Mouse (Mus musculus) C2C12 (cell line): ENCODE data around the gene Gstm2. TPM values are rescaled to one million over a fixed set of nuclear protein-coding genes. Genes with fewer than 3 reads are reported as not detected.
"Not testable (repeated sequence)": the region's sequence is repeated elsewhere in the genome, so short reads cannot be mapped to it uniquely, and the experiment has no call there.

ENCODE experiments used
- H3K27me3 ChIP-seq: one replicate; pipeline ENCODE4 v1.6.1; 2011; ENCODE audit not compliant: control insufficient read depth, insufficient read depth, insufficient read length
- H3K36me3 ChIP-seq: one replicate; pipeline ENCODE4 v1.6.1; 2011; ENCODE audit not compliant: control insufficient read depth, insufficient read depth
- H3K4me3 ChIP-seq: one replicate; pipeline ENCODE4 v1.5.1; 2011; ENCODE audit warnings: mild to moderate bottlenecking, control low read depth; ENCODE audit not compliant: poor library complexity, insufficient read depth, severe bottlenecking
- H3K79me2 ChIP-seq: one replicate; pipeline ENCODE4 v1.6.1; 2011; ENCODE audit not compliant: control insufficient read depth, insufficient read depth
- H3K79me3 ChIP-seq: one replicate; pipeline ENCODE4 v1.6.1; 2011; ENCODE audit warnings: low read depth, control low read depth
- H3ac ChIP-seq: one replicate; pipeline ENCODE3; 2011; ENCODE audit warnings: low read depth; ENCODE audit not compliant: control insufficient read depth, insufficient read length
- CEBPB ChIP-seq: IDR thresholded peaks from one replicate; pipeline ENCODE4 v1.6.1; 2011; ENCODE audit warnings: low read depth, mild to moderate bottlenecking, control low read depth, moderate library complexity
- CTCF ChIP-seq: IDR thresholded peaks from one replicate; pipeline ENCODE4 v1.5.1; 2011; ENCODE audit not compliant: control insufficient read depth, insufficient read depth, insufficient read length
- FOSL1 ChIP-seq: IDR thresholded peaks from one replicate; pipeline ENCODE4 v1.8.0; 2011; ENCODE audit warnings: mild to moderate bottlenecking, low read length; ENCODE audit not compliant: poor library complexity, insufficient read depth, severe bottlenecking
- MAX ChIP-seq: IDR thresholded peaks from one replicate; pipeline ENCODE4 v1.6.1; 2011; ENCODE audit warnings: mild to moderate bottlenecking, control low read depth
- MYOD1 ChIP-seq: IDR thresholded peaks from one replicate; pipeline ENCODE4 v1.6.1; 2011; ENCODE audit warnings: low read depth; ENCODE audit not compliant: control insufficient read depth, insufficient read length
- MYOG ChIP-seq: IDR thresholded peaks from one replicate; pipeline ENCODE4 v1.6.1; 2011; ENCODE audit not compliant: control insufficient read depth, insufficient read length; ENCODE audit errors: extremely low read depth
- USF1 ChIP-seq: IDR thresholded peaks from one replicate; pipeline ENCODE4 v1.6.1; 2011; ENCODE audit warnings: low read depth, mild to moderate bottlenecking, control low read depth, moderate library complexity
- polyA plus RNA-seq: library from polyadenylated mRNA; unstranded; fragments of >200 nt; fragmentation: generic; extraction: Trizol; gene quantifications from one replicate; pipeline ENCODE4 v1.2.1, GENCODE M21; 2012; ENCODE audit warnings: missing spikeins

Gstm2 gene
- polyA plus RNA-seq, 1 experiment = 7.7 TPM

DNA sequence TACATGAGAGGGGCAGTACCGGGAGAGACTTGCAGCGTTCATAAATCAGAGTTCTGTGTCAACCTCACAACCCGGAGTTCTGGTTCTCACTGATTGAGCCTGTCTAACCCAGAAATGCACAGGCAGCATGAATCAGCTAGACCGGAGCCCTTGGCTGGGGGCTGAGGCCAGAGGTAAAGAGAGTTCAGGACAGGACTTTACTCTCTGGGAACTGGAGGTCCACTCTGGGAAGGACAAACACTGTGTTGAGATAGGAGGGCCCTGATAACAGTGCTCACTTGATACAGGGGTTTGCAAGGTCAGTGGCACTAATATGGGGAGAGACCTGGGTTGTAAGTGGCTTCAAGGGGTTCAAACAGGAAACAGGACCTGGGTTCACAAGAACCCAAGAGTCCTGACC lies 39.1 kb upstream of the Gstm2 start:
- Histone ChIP-seq H3K27me3 (peaks cover 37% of the 10 kb centered on the region), H3ac (no peak overlapping the region), H3K36me3 (no peaks in the 10 kb centered on the region), H3K4me3 (no peak overlapping the region), H3K79me3 (no peaks in the 10 kb centered on the region), H3K79me2 (no peaks in the 10 kb centered on the region)
- no peak for TF ChIP-seq FOSL1
- TF ChIP-seq CTCF = no peak
- TF ChIP-seq MYOD1 = no peak
- TF ChIP-seq MAX = no peak
- no peak for TF ChIP-seq MYOG
- TF ChIP-seq USF1 = no peak
- TF ChIP-seq CEBPB = no peak

DNA sequence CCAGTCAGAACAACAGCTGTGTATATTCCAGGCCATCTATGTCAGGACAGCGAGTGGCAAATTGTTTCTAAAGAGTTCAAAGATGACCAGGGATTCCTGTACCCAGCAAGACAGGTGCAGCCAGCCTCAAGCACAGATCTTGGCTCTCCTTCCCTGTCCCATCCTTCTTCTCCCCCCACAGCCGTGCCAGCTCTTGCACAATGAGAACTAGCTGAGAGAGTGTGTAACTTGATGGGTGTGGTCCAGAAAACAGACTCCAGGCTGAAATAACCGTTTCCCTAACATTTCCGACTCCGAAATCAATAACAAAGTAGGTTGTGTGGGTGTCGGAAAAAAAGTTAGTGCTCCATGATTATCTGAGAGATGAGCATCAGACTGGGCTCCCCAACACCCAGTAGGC lies 36.4 kb upstream of the Gstm2 start:
- TF ChIP-seq FOSL1 (no peak), CTCF (no peak), MAX (no peak), MYOD1 (no peak), MYOG (no peak), USF1 (no peak), CEBPB (no peak)
- Histone ChIP-seq H3K36me3 (no peaks in the 10 kb centered on the region), H3K79me2 (no peaks in the 10 kb centered on the region), H3ac (no peak overlapping the region), H3K27me3 (peaks cover 26% of the 10 kb centered on the region), H3K4me3 (no peak overlapping the region), H3K79me3 (no peaks in the 10 kb centered on the region)

GRCm38 (mm10) chr3:108020351-108021022 lies 34.2 kb upstream of the Gstm2 start:
- peaks cover 22% of the 10 kb centered on the region for H3K27me3 ChIP-seq
- not testable (repeated sequence) for H3K79me2 ChIP-seq, H3K79me3 ChIP-seq, H3K4me3 ChIP-seq, H3ac ChIP-seq, H3K36me3 ChIP-seq

DNA sequence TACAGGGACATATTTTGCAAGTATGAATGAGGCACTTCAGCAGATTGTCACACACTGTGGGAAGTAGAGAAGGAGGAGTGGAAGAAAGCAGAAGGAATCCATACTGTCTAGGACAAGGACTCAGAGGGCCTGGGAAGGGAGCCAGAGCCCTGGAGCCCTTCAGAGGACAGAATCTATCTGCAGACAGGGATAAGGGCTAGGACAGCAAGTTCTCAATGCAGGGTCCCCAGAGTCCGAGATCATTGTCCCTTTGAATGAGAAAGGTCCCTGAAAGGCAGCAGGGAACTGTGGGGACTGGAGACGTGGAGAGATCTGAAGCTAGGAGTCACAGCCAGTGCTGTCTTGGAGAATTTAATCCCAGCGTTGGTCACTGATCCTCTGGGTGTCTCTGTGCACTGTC lies 33.0 kb upstream of the Gstm2 start:
- not testable (repeated sequence) for H3K79me3 ChIP-seq

GRCm38 (mm10) chr3:108018190-108018820 lies 32.1 kb upstream of the Gstm2 start:
- peaks cover 6% of the 10 kb centered on the region for H3K36me3 ChIP-seq
- peak overlapping the region; percentile 13 for H3ac ChIP-seq
- H3K4me3 ChIP-seq = no peak overlapping the region
- no peak for TF ChIP-seq MAX
- TF ChIP-seq FOSL1 = no peak
- TF ChIP-seq MYOG = no peak
- TF ChIP-seq MYOD1 = no peak
- no peak for TF ChIP-seq CEBPB
- peak; percentile 63 for TF ChIP-seq USF1
- H3K27me3 ChIP-seq = peaks cover 15% of the 10 kb centered on the region
- peaks cover 6% of the 10 kb centered on the region for H3K79me3 ChIP-seq
- no peaks in the 10 kb centered on the region for H3K79me2 ChIP-seq

More for the DNA sequence above, 33.0 kb upstream of the Gstm2 start:
- H3K27me3 ChIP-seq = peaks cover 19% of the 10 kb centered on the region
- H3K4me3 ChIP-seq, H3K79me2 ChIP-seq, H3K36me3 ChIP-seq, H3ac ChIP-seq: not testable (repeated sequence)

GRCm38 (mm10) chr3:108017473-108018189 lies 31.4 kb upstream of the Gstm2 start, which contains the start of gene Gstm1:
Gene Gstm1, minus strand, starts transcription at chr3:108017973.
- Histone ChIP-seq H3K79me2 (no peaks in the 10 kb centered on the region), H3K36me3 (peaks cover 6% of the 10 kb centered on the region), H3K79me3 (peaks cover 6% of the 10 kb centered on the region), H3ac (peak within 1 kb of the TSS; percentile 13), H3K4me3 (peak within 1 kb of the TSS; percentile 24), H3K27me3 (peaks cover 10% of the 10 kb centered on the region)
- no peak for TF ChIP-seq CEBPB
- TF ChIP-seq USF1 = no peak
- peak; percentile 88 for TF ChIP-seq MAX
- peak; percentile 73 for TF ChIP-seq CTCF

DNA sequence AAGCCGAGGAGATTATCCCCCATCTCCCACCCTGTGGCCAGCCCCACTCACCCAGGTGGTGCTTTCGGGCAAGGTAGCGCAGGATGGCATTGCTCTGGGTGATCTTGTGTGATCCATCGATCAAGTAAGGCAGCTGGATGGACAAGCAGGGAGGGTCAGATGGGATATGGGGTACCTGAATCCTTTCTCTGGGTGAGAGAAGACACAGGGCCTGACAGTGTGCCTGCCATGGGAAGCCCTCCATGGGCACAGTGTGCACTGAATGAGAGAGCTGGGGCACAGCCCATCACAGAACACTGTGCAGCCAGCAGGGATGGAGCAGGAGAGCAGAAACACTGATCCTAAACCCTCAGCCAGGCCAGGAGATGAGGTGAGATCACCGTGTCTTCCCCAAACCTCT lies 30.2 kb upstream of the Gstm2 start:
- H3K79me3 ChIP-seq, H3K36me3 ChIP-seq, H3ac ChIP-seq, H3K4me3 ChIP-seq, H3K27me3 ChIP-seq, H3K79me2 ChIP-seq: not testable (repeated sequence)
